Mouse (Mus musculus): ENCODE data around the gene Pno1. TPM values are rescaled to one million over a fixed set of nuclear protein-coding genes. Genes with fewer than 3 reads are reported as not detected.

Pno1 gene
- total and polyA plus RNA-seq, 3 experiments: 82.7 to 279 (median 155) TPM

GRCm38 (mm10) chr11:17232792-17233191, 21.4 kb upstream of the Pno1 start:
- dilution Hi-C loops (cut with MboI; ENCODE audit: extremely low pct_ligation_motif_present, extremely low pct_unique_long_range_greater_than_20kb, low sequenced_read_pairs): no loop called here
- no peak for TF ChIP-seq MAX (IDR thresholded peaks at IDR 0.05; ENCODE audit: low read length)
- TF ChIP-seq POLR2A (IDR thresholded peaks at IDR 0.05; ENCODE audit: low read depth, low read length): no peak
- no peak for TF ChIP-seq BHLHE40 (IDR thresholded peaks at IDR 0.05; ENCODE audit: low read depth, low read length)
- no peak for TF ChIP-seq ZC3H11A (IDR thresholded peaks at IDR 0.05; ENCODE audit: low read depth, low read length)
- TF ChIP-seq RCOR1 (conservative IDR thresholded peaks at IDR 0.05; ENCODE audit: low read depth, low read length): no peak
- no peak for TF ChIP-seq ZKSCAN1 (IDR thresholded peaks at IDR 0.05; ENCODE audit: borderline replicate concordance, low read depth, low read length)
- no peak for TF ChIP-seq RAD21 (IDR thresholded peaks at IDR 0.05; ENCODE audit: low read depth, low read length)

GRCm38 (mm10) chr11:17221126-17221525, 9.8 kb upstream of the Pno1 start:
- Histone ChIP-seq H3K27me3 (replicated peaks) (no peaks in the 10 kb centered on the region), H3K79me2 (replicated peaks; ENCODE audit: control insufficient read depth, extremely low read depth, insufficient read depth, poor library complexity, severe bottlenecking) (no peaks in the 10 kb centered on the region; the same call in 1 of the 2 replicates), H3K27ac (ENCODE audit: insufficient read depth, low read depth) (no peak overlapping the region), H3K4me1 (ENCODE audit: control insufficient read depth in 1 of 2, insufficient read depth in 2 of 2) (0 out of 4 replicates have a peak, but pooled peaks cover 0 to 4% of the 10 kb centered on the region in 2 experiments), H3K36me3 (replicated peaks in 1 of 2; ENCODE audit: control insufficient read depth in 1 of 2, insufficient read depth in 1 of 2, low read length in 1 of 2) (peaks cover 42 to 71% of the 10 kb centered on the region in 2 experiments), H3K4me2 (ENCODE audit: insufficient read depth, low read depth, poor library complexity, severe bottlenecking) (no peak overlapping the region), H3K4me3 (replicated peaks in 1 of 3; ENCODE audit: low read depth in 2 of 3, low read length in 2 of 3, poor library complexity in 1 of 3) (no peak overlapping the region), H3K9me3 (replicated peaks; ENCODE audit: low read length) (no peaks in the 10 kb centered on the region), H3K9ac (ENCODE audit: insufficient read depth, low read depth) (no peak overlapping the region)
- no peak for DNase-seq (ENCODE audit: extremely low read depth)
- in situ Hi-C loops (cut with MboI; ENCODE audit: low pct_ligation_motif_present, low pct_unique_long_range_greater_than_20kb, low sequenced_read_pairs): no loop called here
- no peak for TF ChIP-seq USF2 (conservative IDR thresholded peaks at IDR 0.05; ENCODE audit: low read depth, low read length)
- dilution Hi-C loops (cut with MboI; ENCODE audit: extremely low pct_ligation_motif_present, extremely low pct_unique_long_range_greater_than_20kb, low sequenced_read_pairs): no loop called here

More at GRCm38 (mm10) chr11:17232792-17233191, 21.4 kb upstream of the Pno1 start:
- in situ Hi-C loops (cut with MboI; ENCODE audit: low pct_ligation_motif_present, low pct_unique_long_range_greater_than_20kb, low sequenced_read_pairs): no loop called here
- no peaks in the 10 kb centered on the region for H3K9me3 ChIP-seq (replicated peaks; ENCODE audit: low read length)
- H3K36me3 ChIP-seq (replicated peaks in 1 of 2; ENCODE audit: control insufficient read depth in 1 of 2, insufficient read depth in 1 of 2, low read length in 1 of 2): peaks cover 36 to 79% of the 10 kb centered on the region in 2 experiments
- no peaks in the 10 kb centered on the region for H3K4me1 ChIP-seq (ENCODE audit: control insufficient read depth in 1 of 2, insufficient read depth in 2 of 2)
- no peaks in the 10 kb centered on the region for H3K79me2 ChIP-seq (replicated peaks; ENCODE audit: control insufficient read depth, extremely low read depth, insufficient read depth, poor library complexity, severe bottlenecking)
- H3K4me3 ChIP-seq (replicated peaks in 1 of 3; ENCODE audit: low read depth in 2 of 3, low read length in 2 of 3, poor library complexity in 1 of 3): no peak overlapping the region
- no peak for DNase-seq (ENCODE audit: extremely low read depth)
- no peak overlapping the region for H3K27ac ChIP-seq (ENCODE audit: insufficient read depth, low read depth)
- no peaks in the 10 kb centered on the region for H3K27me3 ChIP-seq (replicated peaks)
- no peak overlapping the region for H3K9ac ChIP-seq (ENCODE audit: insufficient read depth, low read depth)
- no peak overlapping the region for H3K4me2 ChIP-seq (ENCODE audit: insufficient read depth, low read depth, poor library complexity, severe bottlenecking)

DNA sequence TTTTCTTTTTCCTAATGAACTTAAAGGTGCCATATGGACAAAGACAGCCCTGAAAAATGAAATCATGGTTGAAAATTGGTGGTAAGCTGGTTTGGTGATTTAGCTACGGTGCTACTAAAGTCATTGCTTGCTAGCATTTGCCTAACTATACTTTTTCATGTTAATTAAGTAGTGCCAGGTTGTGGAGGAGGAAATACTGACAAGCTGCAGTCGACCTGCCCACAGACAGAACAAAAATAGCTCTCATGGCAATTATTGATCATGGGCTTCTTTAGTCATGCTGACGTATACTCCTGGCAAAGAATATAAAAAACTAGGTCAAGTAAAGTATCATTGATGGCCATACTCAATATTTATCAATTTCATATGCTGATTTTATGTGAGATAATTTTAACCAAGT, 4.1 kb upstream of the Pno1 start:
- in situ Hi-C loops (cut with MboI; ENCODE audit: low pct_ligation_motif_present, low pct_unique_long_range_greater_than_20kb, low sequenced_read_pairs): no loop called here
- Histone ChIP-seq H3K4me2 (ENCODE audit: insufficient read depth, low read depth, poor library complexity, severe bottlenecking) (no peak overlapping the region), H3K79me2 (replicated peaks; ENCODE audit: control insufficient read depth, extremely low read depth, insufficient read depth, poor library complexity, severe bottlenecking) (peaks cover 28% of the 10 kb centered on the region), H3K9me3 (replicated peaks; ENCODE audit: low read length) (no peaks in the 10 kb centered on the region), H3K36me3 (replicated peaks in 1 of 2; ENCODE audit: control insufficient read depth in 1 of 2, insufficient read depth in 1 of 2, low read length in 1 of 2) (peaks cover 13 to 32% of the 10 kb centered on the region in 2 experiments), H3K4me3 (replicated peaks in 1 of 3; ENCODE audit: low read depth in 2 of 3, low read length in 2 of 3, poor library complexity in 1 of 3) (no peak overlapping the region), H3K27ac (ENCODE audit: insufficient read depth, low read depth) (no peak overlapping the region), H3K27me3 (replicated peaks) (no peaks in the 10 kb centered on the region), H3K4me1 (ENCODE audit: control insufficient read depth in 1 of 2, insufficient read depth in 2 of 2) (peaks cover 7 to 30% of the 10 kb centered on the region in 2 experiments; a peak in 3 of 4 replicates), H3K9ac (ENCODE audit: insufficient read depth, low read depth) (no peak overlapping the region)
- DNase-seq (ENCODE audit: extremely low read depth): no peak
- dilution Hi-C loops (cut with MboI; ENCODE audit: extremely low pct_ligation_motif_present, extremely low pct_unique_long_range_greater_than_20kb, low sequenced_read_pairs): no loop called here
- TF ChIP-seq NELFE (IDR thresholded peaks at IDR 0.05; ENCODE audit: low read depth, low read length): no peak
- no peak for TF ChIP-seq CTCF (conservative IDR thresholded peaks at IDR 0.05 in 1 of 2, IDR thresholded peaks at IDR 0.05 in 1 of 2; ENCODE audit: low read depth in 2 of 2, low read length in 2 of 2)
- TF ChIP-seq E2F4 (IDR thresholded peaks at IDR 0.05; ENCODE audit: insufficient replicate concordance, low read depth, low read length): no peak
- TF ChIP-seq KAT2A (IDR thresholded peaks at IDR 0.05; ENCODE audit: insufficient replicate concordance, low read length): no peak
- TF ChIP-seq GABPA (IDR thresholded peaks at IDR 0.05; ENCODE audit: insufficient replicate concordance, low read depth, low read length): no peak
- no peak for TF ChIP-seq CHD1 (IDR thresholded peaks at IDR 0.05; ENCODE audit: low read depth, low read length)
- no peak for TF ChIP-seq MXI1 (IDR thresholded peaks at IDR 0.05; ENCODE audit: low read depth, low read length)
- TF ChIP-seq USF1 (IDR thresholded peaks at IDR 0.05; ENCODE audit: low read depth, low read length): no peak
- TF ChIP-seq NRF1 (IDR thresholded peaks at IDR 0.05; ENCODE audit: low read depth, low read length): no peak
- no peak for TF ChIP-seq EP300 (IDR thresholded peaks at IDR 0.05; ENCODE audit: low read length)
- no peak for TF ChIP-seq POLR2AphosphoS2 (IDR thresholded peaks at IDR 0.05; ENCODE audit: low read depth, low read length)
- TF ChIP-seq ZKSCAN1 (IDR thresholded peaks at IDR 0.05; ENCODE audit: borderline replicate concordance, low read depth, low read length): no peak
- TF ChIP-seq MEF2A (IDR thresholded peaks at IDR 0.05; ENCODE audit: borderline replicate concordance, low read depth, low read length): no peak
- no peak for TF ChIP-seq POLR2A (IDR thresholded peaks at IDR 0.05; ENCODE audit: low read depth, low read length)
- no peak for TF ChIP-seq JUND (conservative IDR thresholded peaks at IDR 0.05; ENCODE audit: low read depth, low read length)
- TF ChIP-seq RCOR1 (conservative IDR thresholded peaks at IDR 0.05; ENCODE audit: low read depth, low read length): no peak
- TF ChIP-seq USF2 (conservative IDR thresholded peaks at IDR 0.05; ENCODE audit: low read depth, low read length): no peak
- TF ChIP-seq ZMIZ1 (IDR thresholded peaks at IDR 0.05; ENCODE audit: low read depth, low read length): no peak
- no peak for TF ChIP-seq ELF1 (IDR thresholded peaks at IDR 0.05; ENCODE audit: low read depth, low read length)

Data from CH12.LX (cell line).